Mouse (Mus musculus) natural killer cell, adult 2 months (primary cell): Measurements from ENCODE around the gene Agl.
"Not testable (repeated sequence)": the region's sequence is repeated elsewhere in the genome, so short reads cannot be mapped to it uniquely, and the experiment has no call there.

Experiments used
- DNase-seq, 2 experiments: peaks; one replicate each; pipeline ENCODE4 v3.0.0; 2022; ENCODE audit warnings: low spot score in 2 of 2

Gene Agl

DNA sequence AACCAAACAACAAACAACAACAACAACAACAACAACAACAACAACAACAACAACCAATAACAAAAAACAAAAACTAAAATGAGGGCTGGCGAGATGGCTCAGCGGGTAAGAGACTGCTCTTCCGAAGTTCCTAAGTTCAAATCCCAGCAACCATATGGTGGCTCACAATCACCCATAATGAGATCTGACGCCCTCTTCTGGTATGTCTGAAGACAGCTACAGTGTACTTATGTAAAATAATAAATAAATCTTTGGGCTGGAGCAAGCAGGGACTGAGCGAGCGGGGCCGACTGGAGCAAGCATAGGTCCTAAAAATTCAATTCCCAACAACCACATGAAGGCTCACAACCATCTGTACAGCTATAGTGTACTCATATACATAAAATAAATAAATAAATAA is 60.3 kb downstream of the Agl start:
- DNase-seq: not testable (repeated sequence)

- no peak for DNase-seq
These were observed 67.0 kb downstream of the Agl start for GRCm38 (mm10) chr3:116740963-116741362.

- DNase-seq: no peak
These were observed 67.9 kb downstream of the Agl start for GRCm38 (mm10) chr3:116740106-116740505.

DNA sequence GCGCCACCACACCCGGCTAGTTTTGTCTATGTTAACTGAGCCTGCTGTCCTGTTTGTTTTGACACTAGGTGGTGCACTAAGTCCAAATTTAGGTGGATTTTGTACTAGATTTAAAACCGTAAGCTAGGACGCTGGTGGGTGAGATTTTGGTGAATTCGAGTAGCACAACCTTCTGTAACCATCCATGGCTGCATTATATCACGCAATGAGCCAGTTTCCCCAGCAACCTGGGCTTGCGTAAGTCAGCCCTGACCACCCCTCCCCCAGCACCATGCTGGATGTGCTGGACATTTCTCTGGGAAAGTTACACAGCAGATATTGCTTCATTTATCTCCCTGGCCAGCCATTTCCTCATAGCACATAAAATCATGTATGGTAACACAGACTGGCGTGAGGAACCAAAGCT is 70.6 kb downstream of the Agl start:
- no peak for DNase-seq

- no peak for DNase-seq
These were observed 78.3 kb downstream of the Agl start for GRCm38 (mm10) chr3:116729483-116730174.

DNA sequence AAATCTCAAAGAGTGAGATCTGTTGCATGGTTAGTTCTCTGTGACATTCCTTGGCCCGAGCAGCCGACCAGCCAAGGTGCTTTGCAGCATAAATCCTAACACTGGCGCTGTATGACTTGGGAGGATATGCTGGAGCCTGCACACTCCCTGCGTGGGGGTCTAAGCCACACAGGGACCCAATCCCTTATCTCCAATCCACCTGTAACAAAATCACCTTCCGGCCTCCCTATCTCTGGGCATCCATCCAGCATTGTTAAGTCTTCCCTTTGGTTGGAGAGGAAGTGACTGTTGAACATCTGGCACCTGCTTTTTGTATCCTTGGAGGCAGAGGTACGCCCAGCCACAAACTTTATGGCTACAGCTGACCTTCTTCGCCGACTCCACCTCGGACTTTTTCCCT is 81.2 kb downstream of the Agl start:
- no peak for DNase-seq

DNA sequence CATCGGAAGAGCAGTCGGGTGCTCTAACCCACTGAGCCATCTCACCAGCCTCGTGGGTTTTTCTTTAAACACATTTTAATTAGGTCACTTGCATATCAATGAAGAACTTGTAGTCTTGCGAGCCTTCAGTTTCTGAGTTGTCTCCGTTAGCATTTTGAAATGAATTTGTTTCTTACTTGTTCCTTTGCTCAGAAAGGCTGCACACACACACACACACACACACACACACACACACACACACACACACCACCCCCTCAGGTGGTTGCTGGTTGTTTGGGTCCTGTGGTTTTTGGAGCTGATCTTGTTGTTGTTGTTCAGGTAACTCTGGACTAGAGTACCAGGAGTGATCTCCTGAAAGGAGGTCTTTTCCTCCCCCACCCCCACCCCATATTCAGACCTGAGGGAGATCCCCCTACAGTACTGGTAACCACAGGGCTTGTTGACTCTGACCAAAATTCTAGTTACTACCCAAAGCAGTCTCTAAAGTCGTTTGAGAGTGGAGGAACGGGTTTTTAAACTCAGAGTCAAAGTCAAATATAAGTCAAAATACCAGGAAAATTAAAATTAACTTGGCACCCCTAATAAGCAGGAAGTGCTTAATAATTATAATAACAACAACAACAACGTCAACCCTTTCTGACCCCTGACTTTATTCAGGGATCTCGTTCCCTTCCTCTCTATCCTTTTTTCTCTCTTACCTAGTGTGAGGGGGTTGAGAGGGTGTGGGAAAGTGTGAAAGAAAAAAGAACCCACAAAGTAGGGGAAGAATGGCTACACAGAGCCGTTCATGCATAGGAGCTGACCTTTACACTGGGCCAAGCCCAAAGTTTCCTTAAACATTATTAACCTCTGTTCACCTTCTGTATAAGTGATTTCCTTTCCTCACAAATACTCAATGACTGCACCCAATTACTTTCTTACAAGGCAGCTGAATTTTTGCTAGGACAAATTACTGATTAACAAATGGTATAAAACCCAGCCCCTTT is 84.2 kb downstream of the Agl start:
- no peak for DNase-seq

GRCm38 (mm10) chr3:116722980-116723379 is 85.0 kb downstream of the Agl start:
- DNase-seq: no peak

DNA sequence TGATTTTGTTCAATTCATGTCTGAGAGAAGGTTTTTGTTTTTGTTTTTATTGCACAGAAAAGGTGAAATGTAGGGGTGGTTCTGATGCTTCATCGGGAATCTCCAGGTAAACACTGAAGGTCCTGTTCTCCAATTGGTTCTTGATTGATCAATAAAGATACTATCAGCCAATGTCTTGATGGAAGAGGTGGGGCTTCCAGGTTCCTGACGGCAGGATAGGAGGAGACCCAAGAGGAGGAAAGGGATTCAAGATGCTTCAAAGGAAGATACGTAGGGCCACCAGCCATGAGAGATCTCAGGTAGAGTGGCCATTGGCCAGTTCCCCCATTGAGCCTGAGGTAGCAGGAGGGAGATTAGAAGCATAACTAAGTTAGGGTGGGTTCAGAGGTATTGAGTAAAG is 89.0 kb downstream of the Agl start:
- DNase-seq: no peak

DNA sequence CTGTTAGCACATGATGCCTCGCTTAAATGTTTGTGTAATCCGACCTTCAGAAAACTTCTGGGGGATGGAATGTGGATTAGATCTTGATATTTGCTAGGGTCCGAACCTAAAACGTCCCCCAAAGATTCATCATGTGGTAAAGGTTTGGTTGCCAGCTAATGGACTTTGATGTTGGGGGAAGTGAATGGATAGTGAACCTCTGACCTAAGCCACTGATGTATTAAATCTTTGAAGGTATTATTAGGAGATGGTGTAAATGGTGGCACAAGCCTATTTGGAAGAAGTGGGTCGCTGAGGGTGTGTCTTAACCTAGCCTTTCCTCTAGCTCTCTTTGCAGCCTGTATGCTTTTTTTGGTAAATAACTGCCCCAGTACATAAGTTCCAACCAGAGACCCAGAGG is 94.9 kb downstream of the Agl start:
- DNase-seq: no peak

GRCm38 (mm10) chr3:116712436-116712881 is 95.5 kb downstream of the Agl start, which contains the start of gene Slc35a3:
TSS of gene Slc35a3 (minus strand) at chr3:116712831.
- DNase-seq: no peak

GRCm38 (mm10) chr3:116711624-116712435 is 96.1 kb downstream of the Agl start:
- peak; percentile 57 to 69 for DNase-seq

DNA sequence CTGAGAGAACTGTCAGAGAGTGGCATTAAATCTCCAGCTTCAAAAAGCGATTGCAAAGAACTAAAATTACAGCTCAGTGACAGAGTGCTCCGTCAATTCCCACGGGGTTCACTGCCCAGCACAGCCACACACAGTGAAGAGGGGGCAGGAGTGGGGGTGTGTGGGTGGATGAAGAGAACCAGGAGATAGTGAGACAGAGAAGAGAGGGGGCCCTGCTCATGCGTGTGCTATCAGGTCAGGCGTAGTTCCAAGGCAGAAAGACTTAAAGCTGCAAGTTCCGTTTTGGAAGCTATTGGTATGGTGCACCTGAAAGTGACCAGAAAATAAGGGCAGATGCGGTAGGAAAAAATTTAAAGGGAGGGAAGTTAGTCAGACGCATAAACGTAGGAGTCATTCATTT is 97.0 kb downstream of the Agl start:
- DNase-seq: no peak

- DNase-seq: no peak
These were observed 102.2 kb downstream of the Agl start for GRCm38 (mm10) chr3:116705637-116706204.

DNA sequence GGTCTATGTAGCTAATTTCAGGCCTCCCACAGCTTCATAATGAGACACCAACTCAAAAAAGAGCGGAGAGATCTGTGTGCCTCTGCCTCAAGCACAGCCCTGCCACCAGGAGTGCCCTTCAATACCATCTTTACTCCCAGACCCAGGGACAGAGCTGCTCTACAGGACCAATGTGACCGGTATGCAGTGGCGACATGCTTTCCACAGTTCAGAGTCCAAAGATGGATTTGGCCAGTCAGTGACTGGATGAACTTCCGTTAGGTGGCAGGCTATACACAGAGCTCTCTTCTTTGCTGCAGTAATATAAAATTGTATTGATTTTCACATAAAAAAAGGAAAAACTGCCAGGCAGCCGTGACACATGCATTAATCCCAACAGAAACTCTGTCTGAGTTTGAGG is 104.1 kb downstream of the Agl start:
- no peak for DNase-seq

- DNase-seq: no peak
These were observed 105.2 kb downstream of the Agl start for GRCm38 (mm10) chr3:116702647-116703272.

GRCm38 (mm10) chr3:116701601-116702000 is 106.4 kb downstream of the Agl start:
- DNase-seq: no peak

DNA sequence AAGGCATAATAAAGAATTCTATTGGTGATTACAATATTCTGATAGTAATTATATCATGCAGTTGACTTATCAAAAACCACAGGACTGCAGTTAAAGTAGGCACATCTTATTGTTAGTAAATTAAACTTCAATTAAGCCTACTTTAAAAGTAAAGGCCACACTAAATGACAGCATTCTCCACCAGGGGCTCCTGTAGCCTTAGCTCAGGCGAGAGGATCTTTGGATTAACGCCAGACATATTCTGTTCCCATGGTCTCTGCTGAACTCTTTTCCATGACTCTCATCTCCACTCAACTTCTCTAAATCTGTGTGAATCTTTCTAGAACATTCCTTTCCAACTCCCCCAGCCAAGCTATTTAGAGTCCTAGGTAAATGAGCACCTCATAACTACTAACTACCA is 109.2 kb downstream of the Agl start:
- DNase-seq: no peak

- DNase-seq: no peak
These were observed 112.3 kb downstream of the Agl start for GRCm38 (mm10) chr3:116695666-116695985.

DNA sequence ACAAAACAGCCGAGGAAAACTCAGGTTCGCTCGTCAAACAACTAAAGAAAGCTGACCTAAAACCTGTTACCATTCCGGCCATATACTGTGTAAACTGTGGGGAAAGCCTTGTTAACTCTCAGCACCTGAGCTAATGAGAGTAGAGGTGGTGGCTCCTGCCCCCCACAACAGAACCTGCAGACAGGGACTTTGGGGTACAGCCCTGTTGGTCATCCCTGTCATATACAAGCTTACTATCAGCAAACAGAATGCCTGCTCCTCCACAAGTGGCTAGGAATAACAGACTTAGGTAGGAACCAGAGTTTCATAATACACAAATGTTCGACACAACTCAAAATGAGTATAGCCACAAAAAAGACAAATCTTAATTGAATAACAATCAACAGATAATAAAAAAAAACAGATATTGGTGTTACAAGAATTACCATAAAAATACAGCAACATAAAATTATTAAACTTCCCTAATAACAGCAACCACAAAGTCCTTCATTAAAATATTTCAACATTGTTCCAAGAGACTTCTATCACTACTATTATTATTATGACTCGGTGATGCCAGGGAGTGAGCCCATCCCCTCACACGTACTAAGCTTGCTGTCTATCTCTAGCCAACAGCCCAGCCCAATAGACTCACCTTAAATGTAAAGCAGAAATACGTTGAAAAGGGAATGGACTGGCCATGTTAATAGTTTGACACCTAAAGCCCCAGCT is 112.9 kb downstream of the Agl start:
- no peak for DNase-seq

GRCm38 (mm10) chr3:116694312-116694711 is 113.7 kb downstream of the Agl start:
- no peak for DNase-seq
